Mouse (Mus musculus) olfactory bulb, adult 2 months (tissue): ENCODE measurements at regions not wholly inside any gene's neighbourhood (a gene's known extent, or its start where the extent isn't known, plus 50 kb on each side); places are given as distances from the start of the nearest gene placed in this dataset.
"Not testable (repeated sequence)": the region's sequence is repeated elsewhere in the genome, so short reads cannot be mapped to it uniquely, and the experiment has no call there.

Source experiments
- CTCF ChIP-seq: fragments of 200-500 bp; IDR thresholded peaks from 2 replicates; pipeline ENCODE4 v1.5.1; 2012; ENCODE audit warnings: low read depth, mild to moderate bottlenecking, low read length, moderate library complexity; ENCODE audit not compliant: insufficient read depth
- POLR2A ChIP-seq: fragments of 200-500 bp; IDR thresholded peaks from 2 replicates; pipeline ENCODE4 v1.6.1; 2012; ENCODE audit warnings: mild to moderate bottlenecking, low read depth, low read length, moderate library complexity; ENCODE audit not compliant: insufficient read depth

GRCm38 (mm10) chr15:8805565-8805964 is 95.0 kb upstream of the Slc1a3 start:
- not testable (repeated sequence) for TF ChIP-seq CTCF, POLR2A
